8 mouse cellular contexts compared by ENCODE assay signal in the genomic region with DNA sequence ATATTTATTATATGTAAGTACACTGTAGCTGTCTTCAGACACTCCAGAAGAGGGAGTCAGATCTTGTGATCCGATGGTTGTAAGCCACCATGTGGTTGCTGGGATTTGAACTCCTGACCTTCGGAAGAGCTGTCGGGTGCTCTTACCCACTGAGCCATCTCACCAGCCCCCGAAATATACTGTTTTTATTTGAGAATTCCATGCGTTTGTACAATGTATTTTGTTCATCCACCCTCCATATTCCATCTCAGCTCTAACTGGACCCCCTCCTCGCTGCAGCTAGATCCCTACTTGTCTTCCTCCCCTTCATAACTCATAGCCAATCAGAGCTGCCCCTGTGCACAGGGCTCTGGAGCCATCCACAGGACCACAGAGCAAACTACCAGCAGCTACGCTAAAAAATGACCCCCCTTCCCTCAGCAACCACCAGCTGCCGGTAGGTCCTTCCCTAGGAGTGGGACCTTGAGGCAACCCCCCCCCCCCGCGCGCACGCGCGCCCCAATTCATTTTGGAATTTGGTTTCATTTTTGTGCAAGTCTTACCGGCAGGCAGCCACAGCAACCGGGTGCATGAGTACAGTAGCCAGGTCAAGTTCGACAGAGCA. TPM values are rescaled to one million over a fixed set of nuclear protein-coding genes. Genes with fewer than 3 reads are reported as not detected.
DNase-seq lines count a peak whose midpoint lies in the region; TF ChIP-seq lines count a peak whose summit lies in the region.

No protein-coding gene starts in this region.

- TF ChIP-seq POLR2A in cortical plate, adult 2 months (IDR thresholded peaks at IDR 0.05; ENCODE audit: extremely low read depth, insufficient read depth, low read length), result no peak

- DNase-seq in left cerebral cortex, adult 2 months (ENCODE audit: extremely low spot score in 1 of 2, low spot score in 2 of 2), result no peak
- no peak for DNase-seq in left cerebral cortex, postnatal 14 days (ENCODE audit: low spot score in 2 of 2)
- DNase-seq in heart, adult 9 months (ENCODE audit: low spot score in 2 of 2), result peak; percentile 41 to 53
- peak; percentile 30 to 44 for DNase-seq in kidney, adult 8-10 months
- DNase-seq in lung, postnatal 14 days, result peak; percentile 25
- DNase-seq in skeletal muscle tissue, adult 2 months (ENCODE audit: low read depth, low spot score), result peak; percentile 47
- no peak for DNase-seq in layer of hippocampus, adult 9-10 months (ENCODE audit: low spot score)

- intact Hi-C loops in left cerebral cortex, adult 2 months (cut with DNase I), result loop anchor here (2.0 to 5.0 kb wide), 2 partner anchors 53 to 546 kb away; no protein-coding TSS in a partner anchor
- intact Hi-C loops in left cerebral cortex, postnatal 14 days (cut with DNase I), result loop anchor here (5.0 kb wide), 1 partner anchor 36 kb away; no protein-coding TSS in a partner anchor

- no peaks in the 10 kb centered on the region for H3K4me1 ChIP-seq in cortical plate, adult 2 months (ENCODE audit: control insufficient read depth, insufficient read depth, low read length)

- TF ChIP-seq CTCF in left cerebral cortex, adult 2 months (IDR thresholded peaks at IDR 0.05), result no peak
- TF ChIP-seq CTCF in cortical plate, adult 2 months (IDR thresholded peaks at IDR 0.05; ENCODE audit: extremely low read depth, insufficient read depth, low read length), result no peak

- H3K4me3 ChIP-seq in left cerebral cortex, adult 2 months, result peak overlapping the region; percentile 48
- H3K4me3 ChIP-seq in cortical plate, adult 2 months (ENCODE audit: insufficient read depth, low read length), result peak overlapping the region; percentile 78

- H3K27ac ChIP-seq in left cerebral cortex, adult 2 months, result no peak overlapping the region
- H3K27ac ChIP-seq in cortical plate, adult 2 months (ENCODE audit: insufficient read depth, low read length), result no peak overlapping the region

RNA-seq across cellular contexts. Expression of a gene that starts 38.7 kb away (rescaled TPM):
- 10 to 100 TPM; 65.8 to 68.1 TPM for total RNA-seq in left cerebral cortex, adult 2 months (2021)
- 10 to 100 TPM; 63.1 to 64.6 TPM for total RNA-seq in left cerebral cortex, postnatal 14 days (2021)
- 23.5 and 24.2 TPM in 2 replicates for polyA plus RNA-seq in cortical plate, adult 2 months (2012; rRNA removed)

Comparison
In these comparisons a context has a peak if more than half of its experiments do, and no peak if none do; other contexts are left out.
1. DNase-seq: peak in heart, adult 9 months (2 of 2), kidney, adult 8-10 months (2 of 2), lung, postnatal 14 days (single experiment) and skeletal muscle tissue, adult 2 months (single experiment); none in left cerebral cortex, adult 2 months (0 of 2), left cerebral cortex, postnatal 14 days (0 of 2) and layer of hippocampus, adult 9-10 months (single experiment).